Mouse (Mus musculus) midbrain, embryonic 16.5 days (tissue): ENCODE data around the gene Zdhhc21. TPM values are rescaled to one million over a fixed set of nuclear protein-coding genes. Genes with fewer than 3 reads are reported as not detected.

Experiments
- ATAC-seq: fragments of 200-750 bp; cut with Nextera tagmentation; 2 replicates; pipeline ENCODE4 v1.8.0; 2017; ENCODE audit warnings: moderate TSS enrichment
- H3K27ac ChIP-seq: fragments of 300-500 bp; sonication (generic); 2 replicates; pipeline ENCODE4 v1.5.1; 2014; ENCODE audit warnings: mild to moderate bottlenecking, low read length, mixed read lengths
- H3K27me3 ChIP-seq: fragments of 300-500 bp; sonication (generic); 2 replicates; pipeline ENCODE4 v1.6.1; 2014; ENCODE audit warnings: low read depth, low read length, mixed read lengths; ENCODE audit not compliant: control insufficient read depth, insufficient read depth
- H3K36me3 ChIP-seq: fragments of 300-500 bp; sonication (generic); 2 replicates; pipeline ENCODE4 v1.6.1; 2014; ENCODE audit warnings: mild to moderate bottlenecking, low read length, moderate library complexity, mixed read lengths; ENCODE audit not compliant: control insufficient read depth, insufficient read depth
- H3K4me1 ChIP-seq: fragments of 300-500 bp; sonication (generic); 2 replicates; pipeline ENCODE4 v1.6.1; 2014; ENCODE audit warnings: mild to moderate bottlenecking, low read length, mixed read lengths; ENCODE audit not compliant: control insufficient read depth, insufficient read depth
- H3K4me2 ChIP-seq: fragments of 300-500 bp; sonication (generic); 2 replicates; pipeline ENCODE4 v1.6.1; 2014; ENCODE audit warnings: mild to moderate bottlenecking, low read length, mixed read lengths
- H3K4me3 ChIP-seq: fragments of 300-500 bp; sonication (generic); 2 replicates; pipeline ENCODE4 v1.5.1; 2014; ENCODE audit warnings: low read depth, mild to moderate bottlenecking, low read length, moderate library complexity, mixed read lengths
- H3K9ac ChIP-seq: fragments of 300-500 bp; sonication (generic); 2 replicates; pipeline ENCODE4 v1.6.1; 2014; ENCODE audit warnings: low read depth, low read length, mixed read lengths
- H3K9me3 ChIP-seq: fragments of 300-500 bp; sonication (generic); replicated peaks from 2 replicates; pipeline ENCODE4 v1.6.1; 2014; ENCODE audit warnings: mild to moderate bottlenecking, low read length, mixed read lengths; ENCODE audit not compliant: control insufficient read depth, poor library complexity, severe bottlenecking
- WGBS: fragments of 180-500 bp; shearing (Covaris S2); extraction: QIAGEN DNeasy Blood & Tissue Kit; methylation state at CpG from one replicate; pipeline ENCODE4 v1.1.7; 2014; 5-methylcytosine and 5-hydroxymethylcytosine counted together
- polyA plus RNA-seq: library from polyadenylated mRNA; unstranded; fragments of >200 nt; fragmentation: Nextera tagmentation; extraction: Ambion mirVana; gene quantifications from 2 replicates; pipeline ENCODE4 v1.2.1, GENCODE M21; 2015

Gene Zdhhc21
- polyA plus RNA-seq, 1 experiment from 2014 or later, result 19.2 TPM

GRCm38 (mm10) chr4:82762430-82763119 is 97.2 kb downstream of the Zdhhc21 start:
- peaks cover 4% of the 10 kb centered on the region; the same call in 1 of the 2 replicates for H3K4me1 ChIP-seq
- H3K36me3 ChIP-seq, result no peaks in the 10 kb centered on the region
- H3K4me2 ChIP-seq, result peak overlapping the region; percentile 10; the same call in 1 of the 2 replicates
- no peaks in the 10 kb centered on the region for H3K9me3 ChIP-seq
- H3K27ac ChIP-seq, result no peak overlapping the region
- H3K4me3 ChIP-seq, result no peak overlapping the region
- WGBS, result 4% methylated on average over 10 of the region's 10 CpGs
- no peak for ATAC-seq
- no peak overlapping the region for H3K9ac ChIP-seq
- H3K27me3 ChIP-seq, result no peaks in the 10 kb centered on the region

GRCm38 (mm10) chr4:82756295-82756626 is 103.5 kb downstream of the Zdhhc21 start:
- H3K27ac ChIP-seq, result no peak overlapping the region
- H3K4me1 ChIP-seq, result no peaks in the 10 kb centered on the region; the same call in 1 of the 2 replicates
- WGBS, result 5% methylated on average over 3 of the region's 3 CpGs
- no peak overlapping the region for H3K4me2 ChIP-seq
- H3K4me3 ChIP-seq, result no peak overlapping the region
- H3K9ac ChIP-seq, result no peak overlapping the region
- H3K27me3 ChIP-seq, result no peaks in the 10 kb centered on the region
- H3K36me3 ChIP-seq, result no peaks in the 10 kb centered on the region
- H3K9me3 ChIP-seq, result no peaks in the 10 kb centered on the region
- 0 out of 2 replicates have a peak, but pooled peaks have one; percentile 3 for ATAC-seq

- WGBS, result 16% methylated on average over 3 of the region's 3 CpGs
- H3K27me3 ChIP-seq, result no peaks in the 10 kb centered on the region
- H3K4me1 ChIP-seq, result no peaks in the 10 kb centered on the region; the same call in 1 of the 2 replicates
- no peak overlapping the region for H3K27ac ChIP-seq
- H3K9me3 ChIP-seq, result no peaks in the 10 kb centered on the region
- no peaks in the 10 kb centered on the region for H3K36me3 ChIP-seq
- H3K9ac ChIP-seq, result no peak overlapping the region
- peak; percentile 68; the same call in 1 of the 2 replicates for ATAC-seq
- no peak overlapping the region for H3K4me3 ChIP-seq
- H3K4me2 ChIP-seq, result no peak overlapping the region
Observed at GRCm38 (mm10) chr4:82755616-82756294, 104.0 kb downstream of the Zdhhc21 start.

Other genes with a start within 250 kb of the Zdhhc21 start
- gene Nfib, start 154.2 kb downstream of the Zdhhc21 start, polyA plus RNA-seq, result 47.2 and 51.4 TPM in 2 replicates
- not detected in 2 replicates for gene Cer1, start 25.2 kb upstream of the Zdhhc21 start, polyA plus RNA-seq
- 1.4 and 1.6 TPM in 2 replicates for gene Frem1, start 192.4 kb upstream of the Zdhhc21 start, polyA plus RNA-seq